Mouse (Mus musculus): ENCODE results near the gene Aldh1l1. TPM values are rescaled to one million over a fixed set of nuclear protein-coding genes. Genes with fewer than 3 reads are reported as not detected.

The Aldh1l1 gene
- polyA plus RNA-seq, 2 experiments: 1.5 to 2.1 TPM

DNA sequence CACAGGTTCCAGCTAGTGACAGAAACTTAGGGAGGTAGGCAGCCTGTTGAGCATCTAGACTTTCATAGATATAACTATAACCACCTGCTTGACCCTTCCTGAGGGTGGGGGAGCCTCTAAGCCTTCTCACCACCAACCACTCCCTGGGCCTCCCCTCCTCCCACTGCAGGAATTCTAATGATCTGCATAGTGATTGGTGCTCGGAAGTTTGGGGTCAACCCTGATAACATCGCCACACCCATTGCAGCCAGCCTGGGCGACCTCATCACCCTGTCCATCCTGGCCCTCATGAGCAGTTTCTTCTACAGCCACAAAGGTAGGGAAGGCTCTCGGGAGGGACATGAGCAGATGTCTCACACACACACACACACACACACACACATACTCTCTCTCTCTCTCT lies 148.9 kb downstream of the Aldh1l1 start:
- no peak overlapping the region for H3K4me3 ChIP-seq (replicated peaks; ENCODE audit: low read length)
- no peak overlapping the region for H3K9ac ChIP-seq (ENCODE audit: low read depth, low read length, severe bottlenecking)
- H3K4me2 ChIP-seq (replicated peaks; ENCODE audit: low read depth, low read length, severe bottlenecking): no peak overlapping the region
- 21% methylated on average over 4 of the region's 4 CpGs for WGBS
- DNase-seq (ENCODE audit: low spot score): no peak
- ATAC-seq (ENCODE audit: low FRiP score, low read depth): no peak
- H3K36me3 ChIP-seq (ENCODE audit: control insufficient read depth, insufficient read depth, low read length): no peaks in the 10 kb centered on the region
- H3K27me3 ChIP-seq (ENCODE audit: control insufficient read depth, insufficient read depth, low read length): no peaks in the 10 kb centered on the region
- H3K4me1 ChIP-seq (ENCODE audit: control insufficient read depth, insufficient read depth, low read length): no peaks in the 10 kb centered on the region
- no peak for TF ChIP-seq POLR2A (IDR thresholded peaks at IDR 0.05; ENCODE audit: borderline replicate concordance, extremely low read depth, insufficient read depth, insufficient read length)
- H3K9me3 ChIP-seq (ENCODE audit: control insufficient read depth, low read length): no peaks in the 10 kb centered on the region
- H3K27ac ChIP-seq (replicated peaks; ENCODE audit: low read depth, low read length): no peak overlapping the region

DNA sequence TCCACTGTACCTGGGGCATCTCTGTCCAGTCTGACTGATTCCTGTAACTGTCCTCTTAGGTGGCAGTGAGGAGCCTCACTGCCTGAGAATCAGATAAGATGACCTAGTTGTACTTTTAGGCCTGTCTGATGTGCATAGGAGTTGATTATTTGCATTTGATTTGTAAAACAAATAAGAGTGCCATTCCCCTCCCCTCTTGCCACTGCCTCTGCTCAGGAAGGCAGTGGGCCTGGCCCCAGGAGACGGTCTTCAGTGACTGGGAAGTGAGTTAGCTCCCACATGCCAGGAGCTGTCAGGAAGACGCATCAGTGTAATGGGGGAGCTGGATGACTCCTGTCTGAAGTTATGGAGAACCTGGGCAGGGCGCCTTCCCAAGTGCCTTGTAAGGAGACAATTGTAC lies 149.4 kb downstream of the Aldh1l1 start:
- no peak for DNase-seq (ENCODE audit: low spot score)
- Histone ChIP-seq H3K27me3 (ENCODE audit: control insufficient read depth, insufficient read depth, low read length) (no peaks in the 10 kb centered on the region), H3K9me3 (ENCODE audit: control insufficient read depth, low read length) (no peaks in the 10 kb centered on the region), H3K9ac (ENCODE audit: low read depth, low read length, severe bottlenecking) (no peak overlapping the region), H3K4me1 (ENCODE audit: control insufficient read depth, insufficient read depth, low read length) (no peaks in the 10 kb centered on the region), H3K4me3 (replicated peaks; ENCODE audit: low read length) (no peak overlapping the region), H3K36me3 (ENCODE audit: control insufficient read depth, insufficient read depth, low read length) (no peaks in the 10 kb centered on the region), H3K4me2 (replicated peaks; ENCODE audit: low read depth, low read length, severe bottlenecking) (no peak overlapping the region), H3K27ac (replicated peaks; ENCODE audit: low read depth, low read length) (no peak overlapping the region)
- 69% methylated on average over 3 of the region's 3 CpGs for WGBS
- no peak for TF ChIP-seq POLR2A (IDR thresholded peaks at IDR 0.05; ENCODE audit: borderline replicate concordance, extremely low read depth, insufficient read depth, insufficient read length)
- no peak for ATAC-seq (ENCODE audit: low FRiP score, low read depth)

DNA sequence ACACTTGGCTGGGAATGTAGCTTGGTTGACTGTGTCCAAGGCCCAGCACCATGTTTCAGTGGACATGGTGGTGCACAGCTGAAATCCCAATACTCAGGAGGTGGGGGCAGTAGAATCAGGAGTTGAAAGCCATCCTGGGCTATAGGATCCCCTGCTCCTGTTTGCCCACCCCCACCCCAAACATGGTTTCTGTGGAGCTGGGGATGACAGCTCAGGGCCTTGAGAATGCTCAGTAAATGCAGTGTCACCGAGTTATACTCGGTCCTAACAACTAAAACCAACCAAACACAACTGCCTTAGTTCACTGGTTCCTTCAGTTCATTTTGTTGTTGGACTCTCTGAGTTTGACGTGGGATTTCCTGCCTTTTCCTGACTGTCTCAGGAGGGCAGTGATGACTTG lies 156.8 kb downstream of the Aldh1l1 start:
- Histone ChIP-seq H3K4me3 (replicated peaks; ENCODE audit: low read length) (no peak overlapping the region), H3K9me3 (ENCODE audit: control insufficient read depth, low read length) (no peaks in the 10 kb centered on the region), H3K4me1 (ENCODE audit: control insufficient read depth, insufficient read depth, low read length) (no peaks in the 10 kb centered on the region), H3K27me3 (ENCODE audit: control insufficient read depth, insufficient read depth, low read length) (no peaks in the 10 kb centered on the region), H3K9ac (ENCODE audit: low read depth, low read length, severe bottlenecking) (no peak overlapping the region), H3K36me3 (ENCODE audit: control insufficient read depth, insufficient read depth, low read length) (no peaks in the 10 kb centered on the region), H3K4me2 (replicated peaks; ENCODE audit: low read depth, low read length, severe bottlenecking) (no peak overlapping the region), H3K27ac (replicated peaks; ENCODE audit: low read depth, low read length) (no peak overlapping the region)
- 74% methylated on average over 3 of the region's 3 CpGs for WGBS
- ATAC-seq (ENCODE audit: low FRiP score, low read depth): no peak
- no peak for TF ChIP-seq POLR2A (IDR thresholded peaks at IDR 0.05; ENCODE audit: borderline replicate concordance, extremely low read depth, insufficient read depth, insufficient read length)
- no peak for DNase-seq (ENCODE audit: low spot score)

DNA sequence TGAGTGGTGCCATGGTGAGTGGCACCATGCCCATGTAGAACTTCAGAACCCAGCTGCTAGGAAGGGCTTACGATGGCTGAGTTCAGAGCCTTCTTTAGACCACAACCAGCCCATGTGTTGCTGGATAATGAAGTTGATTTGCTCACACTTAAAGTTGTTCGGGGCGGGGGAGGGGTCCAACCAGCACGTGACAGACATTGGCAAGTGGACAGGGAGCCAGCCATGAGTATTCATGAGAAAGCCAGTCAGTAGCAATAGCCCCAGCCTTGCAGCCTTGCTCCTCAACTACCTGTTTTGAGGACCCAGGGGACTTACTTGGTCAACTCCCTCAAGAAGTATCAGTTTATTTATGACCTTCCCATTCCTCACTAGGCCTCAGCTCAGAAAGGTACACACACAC lies 158.7 kb downstream of the Aldh1l1 start:
- Histone ChIP-seq H3K27ac (replicated peaks; ENCODE audit: low read depth, low read length) (no peak overlapping the region), H3K9ac (ENCODE audit: low read depth, low read length, severe bottlenecking) (no peak overlapping the region), H3K9me3 (ENCODE audit: control insufficient read depth, low read length) (no peaks in the 10 kb centered on the region), H3K27me3 (ENCODE audit: control insufficient read depth, insufficient read depth, low read length) (no peaks in the 10 kb centered on the region), H3K4me2 (replicated peaks; ENCODE audit: low read depth, low read length, severe bottlenecking) (no peak overlapping the region), H3K4me3 (replicated peaks; ENCODE audit: low read length) (no peak overlapping the region), H3K36me3 (ENCODE audit: control insufficient read depth, insufficient read depth, low read length) (no peaks in the 10 kb centered on the region), H3K4me1 (ENCODE audit: control insufficient read depth, insufficient read depth, low read length) (no peaks in the 10 kb centered on the region)
- TF ChIP-seq POLR2A (IDR thresholded peaks at IDR 0.05; ENCODE audit: borderline replicate concordance, extremely low read depth, insufficient read depth, insufficient read length): no peak
- 72% methylated on average over 4 of the region's 4 CpGs for WGBS
- DNase-seq (ENCODE audit: low spot score) (no peak), ATAC-seq (ENCODE audit: low FRiP score, low read depth) (no peak)

DNA sequence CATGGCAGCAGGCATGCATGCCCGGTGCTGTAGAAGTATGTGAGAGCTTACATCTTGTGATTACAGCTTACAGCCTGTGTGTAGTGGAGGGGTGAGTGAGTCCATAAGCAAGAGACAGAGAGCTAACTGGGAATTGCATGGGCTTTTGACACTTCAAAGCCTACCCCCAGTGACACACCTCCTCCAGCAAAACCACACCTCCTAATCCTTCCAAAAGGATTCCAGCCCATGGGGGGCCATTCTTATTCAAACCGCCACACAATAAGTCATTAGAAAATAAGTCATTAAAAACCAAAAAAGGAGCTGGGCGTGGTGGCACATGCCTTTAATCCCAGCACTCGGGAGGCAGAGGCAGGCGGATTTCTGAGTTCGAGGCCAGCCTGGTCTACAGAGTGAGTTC lies 162.2 kb downstream of the Aldh1l1 start:
- ATAC-seq (ENCODE audit: low FRiP score, low read depth): no peak
- Histone ChIP-seq H3K27ac (replicated peaks; ENCODE audit: low read depth, low read length) (no peak overlapping the region), H3K4me2 (replicated peaks; ENCODE audit: low read depth, low read length, severe bottlenecking) (no peak overlapping the region), H3K36me3 (ENCODE audit: control insufficient read depth, insufficient read depth, low read length) (no peaks in the 10 kb centered on the region), H3K27me3 (ENCODE audit: control insufficient read depth, insufficient read depth, low read length) (no peaks in the 10 kb centered on the region), H3K4me3 (replicated peaks; ENCODE audit: low read length) (no peak overlapping the region), H3K9me3 (ENCODE audit: control insufficient read depth, low read length) (no peaks in the 10 kb centered on the region), H3K4me1 (ENCODE audit: control insufficient read depth, insufficient read depth, low read length) (no peaks in the 10 kb centered on the region), H3K9ac (ENCODE audit: low read depth, low read length, severe bottlenecking) (no peak overlapping the region)
- no peak for DNase-seq (ENCODE audit: low spot score)
- 91% methylated on average over 6 of the region's 6 CpGs for WGBS
- TF ChIP-seq POLR2A (IDR thresholded peaks at IDR 0.05; ENCODE audit: borderline replicate concordance, extremely low read depth, insufficient read depth, insufficient read length): no peak

DNA sequence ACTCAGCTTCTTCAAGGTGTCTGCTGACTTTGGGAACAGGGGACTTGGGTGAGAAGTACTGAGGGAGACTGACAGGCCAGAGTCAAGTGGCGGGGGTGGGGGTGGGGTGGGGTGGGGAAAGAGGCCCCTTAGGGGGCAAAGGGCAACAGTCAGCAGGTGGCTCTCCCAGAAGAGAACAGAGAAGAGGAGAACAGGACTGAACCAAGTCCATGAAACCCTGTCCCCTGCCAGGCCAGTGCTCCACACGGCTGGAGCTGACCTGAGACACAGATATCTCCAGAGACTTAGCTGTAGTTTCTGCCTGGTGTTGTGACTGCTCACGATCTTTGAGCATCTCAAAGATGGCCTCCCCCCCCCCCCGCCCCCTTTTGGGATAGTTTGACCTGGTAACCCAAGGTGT lies 163.1 kb downstream of the Aldh1l1 start:
- H3K9me3 ChIP-seq (ENCODE audit: control insufficient read depth, low read length): no peaks in the 10 kb centered on the region
- H3K4me2 ChIP-seq (replicated peaks; ENCODE audit: low read depth, low read length, severe bottlenecking): no peak overlapping the region
- no peak for DNase-seq (ENCODE audit: low spot score)
- H3K4me3 ChIP-seq (replicated peaks; ENCODE audit: low read length): no peak overlapping the region
- TF ChIP-seq POLR2A (IDR thresholded peaks at IDR 0.05; ENCODE audit: borderline replicate concordance, extremely low read depth, insufficient read depth, insufficient read length): no peak
- 57% methylated on average over 4 of the region's 4 CpGs for WGBS
- H3K4me1 ChIP-seq (ENCODE audit: control insufficient read depth, insufficient read depth, low read length): no peaks in the 10 kb centered on the region
- H3K9ac ChIP-seq (ENCODE audit: low read depth, low read length, severe bottlenecking): no peak overlapping the region
- no peak for ATAC-seq (ENCODE audit: low FRiP score, low read depth)
- H3K27ac ChIP-seq (replicated peaks; ENCODE audit: low read depth, low read length): no peak overlapping the region
- H3K27me3 ChIP-seq (ENCODE audit: control insufficient read depth, insufficient read depth, low read length): no peaks in the 10 kb centered on the region
- no peaks in the 10 kb centered on the region for H3K36me3 ChIP-seq (ENCODE audit: control insufficient read depth, insufficient read depth, low read length)

Other genes with a start within 250 kb of the Aldh1l1 start
- not detected in 2 replicates for gene Vmn1r54, start 240.1 kb upstream of the Aldh1l1 start, polyA plus RNA-seq (2012; rRNA removed)
- gene Vmn1r54, start 240.1 kb upstream of the Aldh1l1 start, polyA plus RNA-seq (2014; fragmentation: Nextera tagmentation; extraction: Ambion mirVana): not detected in 2 replicates
- gene BC048671, start 185.2 kb upstream of the Aldh1l1 start, polyA plus RNA-seq (2012; rRNA removed): not detected in 2 replicates
- not detected in 2 replicates for gene BC048671, start 185.2 kb upstream of the Aldh1l1 start, polyA plus RNA-seq (2014; fragmentation: Nextera tagmentation; extraction: Ambion mirVana)
- 0.59 and 1.4 TPM in 2 replicates for gene Chst13, start 161.2 kb upstream of the Aldh1l1 start, polyA plus RNA-seq (2012; rRNA removed)
- gene Chst13, start 161.2 kb upstream of the Aldh1l1 start, polyA plus RNA-seq (2014; fragmentation: Nextera tagmentation; extraction: Ambion mirVana): 0.91 and 0.94 TPM in 2 replicates
- 0.04 and 0.06 TPM in 2 replicates for gene Uroc1, start 153.1 kb upstream of the Aldh1l1 start, polyA plus RNA-seq (2012; rRNA removed)
- gene Uroc1, start 153.1 kb upstream of the Aldh1l1 start, polyA plus RNA-seq (2014; fragmentation: Nextera tagmentation; extraction: Ambion mirVana): 0.08 and 0.12 TPM in 2 replicates
- 15.1 and 18.0 TPM in 2 replicates for gene Zxdc, start 116.9 kb upstream of the Aldh1l1 start, polyA plus RNA-seq (2012; rRNA removed)
- 12.4 and 13.5 TPM in 2 replicates for gene Zxdc, start 116.9 kb upstream of the Aldh1l1 start, polyA plus RNA-seq (2014; fragmentation: Nextera tagmentation; extraction: Ambion mirVana)
- 0.78 and 1.0 TPM in 2 replicates for gene Cfap100, start 57.6 kb upstream of the Aldh1l1 start, polyA plus RNA-seq (2012; rRNA removed)
- 0.33 and 1.1 TPM in 2 replicates for gene Cfap100, start 57.6 kb upstream of the Aldh1l1 start, polyA plus RNA-seq (2014; fragmentation: Nextera tagmentation; extraction: Ambion mirVana)
- 7.0 TPM in 2 replicates for gene Klf15, start 23.9 kb upstream of the Aldh1l1 start, polyA plus RNA-seq (2012; rRNA removed)
- 4.4 and 5.3 TPM in 2 replicates for gene Klf15, start 23.9 kb upstream of the Aldh1l1 start, polyA plus RNA-seq (2014; fragmentation: Nextera tagmentation; extraction: Ambion mirVana)
- gene Slc41a3, start 118.3 kb downstream of the Aldh1l1 start, polyA plus RNA-seq (2012; rRNA removed): 5.9 and 6.9 TPM in 2 replicates
- gene Slc41a3, start 118.3 kb downstream of the Aldh1l1 start, polyA plus RNA-seq (2014; fragmentation: Nextera tagmentation; extraction: Ambion mirVana): 5.4 and 6.4 TPM in 2 replicates